Mouse (Mus musculus): ENCODE measurements at regions not wholly inside any gene's neighbourhood (a gene's known extent, or its start where the extent isn't known, plus 50 kb on each side); places are given as distances from the start of the nearest gene placed in this dataset.
A peak's percentile ranks its signal among the peaks of the same experiment; 100 is the strongest.

DNA sequence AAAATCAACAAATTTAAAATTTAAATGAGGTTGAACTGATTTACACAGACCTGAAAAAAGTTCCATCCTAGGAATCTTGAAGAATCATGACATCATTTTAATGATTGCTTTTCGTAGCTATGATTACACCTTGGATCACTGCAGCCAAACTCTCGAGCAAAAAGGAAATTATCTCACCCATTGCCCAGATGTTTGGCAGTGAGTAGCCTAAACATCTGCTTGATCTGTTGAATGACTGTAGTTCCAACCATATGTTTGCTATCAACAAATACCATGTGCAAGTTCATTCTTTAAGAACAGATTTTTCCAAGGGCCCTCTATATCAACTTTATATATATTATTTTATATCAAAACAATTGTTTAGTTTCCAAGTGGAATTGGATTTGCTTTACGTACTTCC, 296.6 kb downstream of the Dmac1 start:
- DNase-seq = no peak

DNA sequence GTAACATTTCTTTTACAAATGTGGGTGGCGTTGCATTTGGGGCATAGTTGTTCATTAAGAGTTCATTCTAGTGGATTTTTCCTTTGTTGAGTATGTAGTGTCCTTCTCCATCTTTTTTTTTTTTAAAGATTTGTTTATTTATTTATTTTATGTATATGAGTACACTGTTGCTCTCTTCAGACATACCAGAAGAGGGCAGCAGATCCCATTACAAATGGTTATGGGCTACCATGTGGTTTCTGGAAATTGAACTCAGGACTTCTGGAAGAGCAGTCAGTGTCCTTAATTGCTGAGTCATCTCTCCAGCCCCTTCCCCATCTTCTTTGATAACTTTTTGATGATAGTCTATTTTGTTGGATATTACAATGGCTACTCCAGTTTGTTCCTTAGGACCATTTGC, 306.0 kb downstream of the Dmac1 start:
- peak; percentile 2 for DNase-seq

Measured in retina, postnatal 1 day (tissue).